Mouse (Mus musculus): Measurements from ENCODE around the gene Atg9b. TPM values are rescaled to one million over a fixed set of nuclear protein-coding genes. Genes with fewer than 3 reads are reported as not detected.
A peak's percentile ranks its signal among the peaks of the same experiment; 100 is the strongest.

Gene Atg9b
- polyA plus RNA-seq, 1 experiment from 2014 or later: 1.2 TPM

DNA sequence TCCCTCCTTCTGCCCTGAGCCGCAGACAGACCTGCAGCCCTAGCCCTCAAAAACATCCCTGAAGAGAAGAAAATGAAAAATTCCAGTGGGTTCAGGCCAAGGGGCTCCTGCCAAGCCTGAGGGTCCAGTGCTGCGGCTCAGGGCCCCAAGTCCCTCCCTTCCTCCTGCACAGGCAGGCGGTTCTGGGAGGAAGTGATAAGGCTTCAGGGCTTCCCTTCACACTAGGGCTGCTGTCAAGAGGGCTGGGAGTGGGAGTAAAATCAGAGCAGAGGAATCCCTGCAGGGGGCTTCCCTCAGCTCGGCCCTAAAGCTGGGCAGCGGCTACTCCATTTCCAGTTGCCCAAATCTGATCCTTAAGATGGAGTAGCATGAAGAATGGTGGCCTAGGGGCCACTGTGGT is 26.4 kb downstream of the Atg9b start:
- no peaks in the 10 kb centered on the region for H3K27me3 ChIP-seq (ENCODE audit: insufficient read depth, poor library complexity, severe bottlenecking)
- peaks cover 8% of the 10 kb centered on the region for H3K36me3 ChIP-seq
- no peaks in the 10 kb centered on the region for H3K9me3 ChIP-seq
- peaks cover 54% of the 10 kb centered on the region for H3K4me1 ChIP-seq
- WGBS: 9% methylated on average over 5 of the region's 5 CpGs
- no peak for DNase-seq (ENCODE audit: low spot score)
- H3K4me3 ChIP-seq: peak overlapping the region; percentile 50
- peak overlapping the region; percentile 81 for H3K27ac ChIP-seq

DNA sequence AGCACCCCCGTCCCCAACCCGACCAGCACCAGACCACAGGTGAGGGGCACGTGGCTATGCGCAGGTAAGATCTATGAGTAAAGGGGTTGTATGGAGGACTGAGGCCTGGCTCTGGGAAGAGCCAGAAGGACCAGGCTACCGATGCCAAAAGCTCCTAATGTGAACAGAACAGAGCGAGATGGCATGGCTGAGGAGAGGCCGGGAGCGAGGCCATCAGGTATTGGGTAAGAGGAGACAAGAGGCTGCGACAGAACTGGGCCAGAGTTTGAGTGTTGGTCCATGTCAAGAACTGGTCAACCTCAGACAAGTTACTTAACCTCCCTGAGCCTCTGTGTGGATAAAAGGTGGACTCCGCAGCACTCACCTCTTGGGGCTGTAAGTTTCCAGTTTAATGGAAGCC is 27.0 kb downstream of the Atg9b start:
- Histone ChIP-seq H3K9me3 (no peaks in the 10 kb centered on the region), H3K27me3 (ENCODE audit: insufficient read depth, poor library complexity, severe bottlenecking) (no peaks in the 10 kb centered on the region), H3K27ac (peak overlapping the region; percentile 81), H3K4me3 (peak overlapping the region; percentile 50), H3K36me3 (peaks cover 6% of the 10 kb centered on the region), H3K4me1 (peaks cover 52% of the 10 kb centered on the region)
- 71% methylated on average over 10 of the region's 10 CpGs for WGBS
- no peak for DNase-seq (ENCODE audit: low spot score)

DNA sequence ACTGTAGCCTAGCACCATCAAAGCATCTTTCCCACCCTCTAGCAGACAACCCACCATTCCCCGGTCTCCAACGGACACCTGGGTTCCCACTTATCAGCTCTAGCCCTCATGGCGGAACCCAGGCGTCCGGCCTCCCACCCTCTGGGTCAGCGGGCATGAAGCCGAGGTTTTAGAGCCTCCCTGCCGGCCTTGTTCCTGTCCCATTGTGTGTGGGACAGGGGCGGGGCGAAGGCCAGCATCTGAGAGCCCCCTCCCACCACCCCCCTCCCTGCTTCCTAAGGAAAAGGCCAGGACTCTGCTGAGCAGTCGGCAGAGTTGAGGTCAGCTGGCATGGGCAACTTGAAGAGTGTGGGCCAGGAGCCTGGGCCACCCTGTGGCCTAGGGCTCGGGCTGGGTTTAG is 27.4 kb downstream of the Atg9b start, which contains the start of gene Nos3:
Gene Nos3 (plus strand): TSS at position 303 of the 400 bp plus-strand sequence.
- Histone ChIP-seq H3K4me1 (peaks cover 49% of the 10 kb centered on the region), H3K4me3 (peak within 1 kb of the TSS; percentile 50), H3K36me3 (peaks cover 3% of the 10 kb centered on the region; the same call in 1 of the 2 replicates), H3K9me3 (no peaks in the 10 kb centered on the region), H3K27me3 (ENCODE audit: insufficient read depth, poor library complexity, severe bottlenecking) (no peaks in the 10 kb centered on the region; the same call in 1 of the 2 replicates), H3K27ac (peak within 1 kb of the TSS; percentile 81)
- 40% methylated on average over 12 of the region's 12 CpGs for WGBS
- no peak for DNase-seq (ENCODE audit: low spot score)

DNA sequence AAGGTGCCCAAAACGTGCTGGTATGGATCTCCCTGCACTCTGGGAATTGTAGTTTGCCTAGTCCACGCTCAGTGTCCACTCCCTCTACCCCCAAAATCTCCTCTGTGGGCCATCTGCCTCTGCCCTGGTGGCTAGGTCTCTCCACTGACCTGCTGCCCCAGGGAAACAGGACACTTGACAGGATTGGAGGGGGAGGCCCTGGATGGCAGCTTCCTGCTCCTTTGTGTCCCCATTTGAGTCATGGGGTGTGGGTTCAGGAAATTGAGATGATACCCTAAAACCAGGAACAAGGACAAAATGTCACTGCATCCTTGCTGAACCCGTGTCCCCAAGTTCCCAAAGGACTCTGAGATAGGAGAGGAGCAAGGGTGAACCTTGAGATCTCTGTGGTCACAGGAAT is 27.9 kb downstream of the Atg9b start:
- WGBS: 59% methylated on average over 3 of the region's 3 CpGs
- Histone ChIP-seq H3K4me3 (no peak overlapping the region), H3K27me3 (ENCODE audit: insufficient read depth, poor library complexity, severe bottlenecking) (no peaks in the 10 kb centered on the region; the same call in 1 of the 2 replicates), H3K9me3 (no peaks in the 10 kb centered on the region), H3K27ac (peak overlapping the region; percentile 81), H3K36me3 (peaks cover 3% of the 10 kb centered on the region; the same call in 1 of the 2 replicates), H3K4me1 (peaks cover 49% of the 10 kb centered on the region)
- DNase-seq (ENCODE audit: low spot score): no peak

DNA sequence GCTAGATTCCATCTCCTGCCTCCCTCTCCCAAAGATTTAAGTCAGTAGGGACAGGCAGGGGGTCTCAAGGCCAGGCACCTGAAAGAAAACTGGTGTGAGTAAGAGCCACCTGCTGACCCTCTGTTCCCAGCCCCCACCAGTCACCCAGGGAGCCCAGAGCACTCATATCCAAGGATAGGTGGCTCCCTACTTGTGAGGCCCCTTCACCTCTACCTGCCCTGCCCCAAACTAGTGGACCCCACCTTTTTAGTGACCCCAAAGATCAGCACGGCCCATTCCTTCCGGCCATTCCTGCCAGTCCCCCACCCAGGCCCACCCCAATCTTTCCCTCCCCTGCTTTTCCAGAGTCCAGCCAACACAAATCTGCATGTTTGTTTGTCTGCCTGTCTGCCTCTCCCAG is 28.5 kb downstream of the Atg9b start:
- no peaks in the 10 kb centered on the region; the same call in 1 of the 2 replicates for H3K27me3 ChIP-seq (ENCODE audit: insufficient read depth, poor library complexity, severe bottlenecking)
- peaks cover 3% of the 10 kb centered on the region; the same call in 1 of the 2 replicates for H3K36me3 ChIP-seq
- H3K4me3 ChIP-seq: no peak overlapping the region
- H3K4me1 ChIP-seq: peaks cover 49% of the 10 kb centered on the region
- no peak for DNase-seq (ENCODE audit: low spot score)
- WGBS: 59% methylated on average over 2 of the region's 2 CpGs
- no peaks in the 10 kb centered on the region for H3K9me3 ChIP-seq
- no peak overlapping the region; the same call in 1 of the 2 replicates for H3K27ac ChIP-seq

DNA sequence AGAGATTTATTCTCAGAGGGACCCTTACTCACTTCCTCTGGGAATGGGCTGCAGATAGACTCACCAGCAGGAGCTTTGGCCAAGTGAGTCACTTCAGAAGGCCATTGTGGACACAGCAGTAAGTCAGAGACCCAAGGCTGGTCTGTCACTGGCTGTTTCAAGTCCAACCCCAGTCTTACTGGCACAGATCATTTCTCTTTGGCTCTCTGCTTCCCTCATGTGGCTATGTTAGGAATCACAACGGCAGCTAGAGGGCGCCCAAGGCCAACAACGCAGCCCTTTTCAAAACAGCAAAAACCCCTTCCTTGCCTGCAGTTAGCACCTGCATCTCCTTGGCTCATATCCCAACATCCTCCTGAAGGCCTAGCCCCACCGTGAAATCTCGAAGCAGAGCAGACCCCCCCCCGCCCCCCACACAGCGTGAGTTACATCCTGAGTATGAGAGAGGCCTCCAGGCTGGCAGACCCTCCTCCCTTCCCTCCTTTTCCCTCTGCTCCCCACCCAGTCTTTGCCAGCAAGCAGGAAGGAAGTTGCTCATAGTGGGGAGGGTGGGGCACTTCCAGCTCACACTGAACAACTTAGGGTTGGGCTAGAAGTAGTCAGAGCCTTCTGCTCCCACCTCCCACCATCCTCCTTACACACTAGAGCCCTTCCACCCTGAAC is 31.0 kb downstream of the Atg9b start:
- Histone ChIP-seq H3K9me3 (no peaks in the 10 kb centered on the region), H3K27me3 (ENCODE audit: insufficient read depth, poor library complexity, severe bottlenecking) (no peaks in the 10 kb centered on the region; the same call in 1 of the 2 replicates), H3K4me3 (no peak overlapping the region), H3K4me1 (peaks cover 29% of the 10 kb centered on the region), H3K36me3 (no peaks in the 10 kb centered on the region), H3K27ac (peak overlapping the region; percentile 59)
- DNase-seq (ENCODE audit: low spot score): peak; percentile 92
- 4% methylated on average over 7 of the region's 7 CpGs for WGBS

DNA sequence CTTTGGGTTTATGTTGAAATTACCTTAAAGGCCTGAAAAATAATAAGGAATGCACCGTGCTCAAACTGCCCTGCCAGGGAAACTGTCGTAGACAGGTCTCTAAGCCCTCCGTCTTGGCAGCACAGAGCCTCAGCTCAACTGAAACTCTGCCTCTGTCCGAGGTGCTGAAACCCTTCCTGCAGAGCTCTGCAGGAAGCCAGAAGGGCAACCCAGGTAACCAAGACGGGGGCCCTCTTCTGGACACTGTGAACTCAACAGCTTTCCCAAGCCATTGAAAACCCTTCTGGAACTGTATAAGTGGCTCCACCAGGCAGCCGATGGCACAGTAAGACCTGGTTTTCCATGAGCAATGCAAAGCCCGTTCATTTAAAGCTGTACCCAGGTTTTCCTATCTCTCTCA is 34.5 kb downstream of the Atg9b start:
- Histone ChIP-seq H3K36me3 (no peaks in the 10 kb centered on the region), H3K4me3 (no peak overlapping the region), H3K9me3 (no peaks in the 10 kb centered on the region), H3K4me1 (peaks cover 32% of the 10 kb centered on the region), H3K27me3 (ENCODE audit: insufficient read depth, poor library complexity, severe bottlenecking) (peaks cover 10% of the 10 kb centered on the region), H3K27ac (no peak overlapping the region)
- 11% methylated on average over 7 of the region's 7 CpGs for WGBS
- peak; percentile 94 for DNase-seq (ENCODE audit: low spot score)

DNA sequence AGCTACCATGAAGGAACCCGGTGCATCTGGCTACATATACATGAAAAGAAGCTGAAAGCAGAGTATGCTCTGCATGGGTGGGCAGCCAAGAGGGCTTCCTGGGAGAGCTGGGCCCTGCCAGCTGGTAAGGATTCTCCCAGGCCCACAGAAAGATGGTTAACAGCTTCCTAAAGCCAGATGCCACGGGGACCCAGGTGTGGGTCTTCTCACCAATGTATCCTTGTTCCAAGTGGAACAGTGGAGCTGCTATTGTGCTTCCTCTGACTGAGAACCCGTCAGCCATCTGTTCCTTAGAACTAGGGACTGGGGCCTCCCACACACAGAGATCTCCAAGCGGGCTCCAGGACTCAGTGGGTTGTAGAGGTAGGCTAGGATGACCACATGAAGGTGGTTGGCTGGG is 35.2 kb downstream of the Atg9b start:
- H3K4me1 ChIP-seq: peaks cover 39% of the 10 kb centered on the region
- H3K27ac ChIP-seq: no peak overlapping the region
- H3K9me3 ChIP-seq: no peaks in the 10 kb centered on the region
- no peak overlapping the region for H3K4me3 ChIP-seq
- H3K27me3 ChIP-seq (ENCODE audit: insufficient read depth, poor library complexity, severe bottlenecking): peaks cover 15% of the 10 kb centered on the region
- WGBS: 53% methylated on average over 4 of the region's 4 CpGs
- no peak for DNase-seq (ENCODE audit: low spot score)
- no peaks in the 10 kb centered on the region for H3K36me3 ChIP-seq

DNA sequence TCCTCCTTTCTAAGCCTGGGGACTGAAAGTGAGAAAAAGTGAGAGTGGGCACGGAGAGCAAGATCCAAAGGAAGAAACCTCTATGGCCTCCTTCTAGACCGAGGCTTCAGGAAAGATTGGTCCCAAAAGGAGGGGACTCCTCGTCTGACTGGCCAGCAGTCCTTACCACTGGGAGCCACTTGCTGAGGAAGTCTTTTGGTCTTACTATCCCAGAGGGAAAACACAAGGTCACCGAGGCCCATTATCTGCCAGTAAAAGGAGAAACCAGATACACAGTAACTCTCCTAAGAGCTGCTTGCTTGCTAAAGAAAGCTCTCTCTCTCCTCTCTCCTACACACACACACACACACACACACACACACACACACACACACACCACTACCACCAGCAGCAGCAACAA is 38.6 kb downstream of the Atg9b start:
- Histone ChIP-seq H3K4me1 (peaks cover 63% of the 10 kb centered on the region), H3K27ac (peak overlapping the region; percentile 99), H3K9me3 (no peaks in the 10 kb centered on the region), H3K4me3 (peak overlapping the region; percentile 88), H3K27me3 (ENCODE audit: insufficient read depth, poor library complexity, severe bottlenecking) (peaks cover 35% of the 10 kb centered on the region), H3K36me3 (no peaks in the 10 kb centered on the region)
- WGBS: 15% methylated on average over 4 of the region's 4 CpGs
- no peak for DNase-seq (ENCODE audit: low spot score)

DNA sequence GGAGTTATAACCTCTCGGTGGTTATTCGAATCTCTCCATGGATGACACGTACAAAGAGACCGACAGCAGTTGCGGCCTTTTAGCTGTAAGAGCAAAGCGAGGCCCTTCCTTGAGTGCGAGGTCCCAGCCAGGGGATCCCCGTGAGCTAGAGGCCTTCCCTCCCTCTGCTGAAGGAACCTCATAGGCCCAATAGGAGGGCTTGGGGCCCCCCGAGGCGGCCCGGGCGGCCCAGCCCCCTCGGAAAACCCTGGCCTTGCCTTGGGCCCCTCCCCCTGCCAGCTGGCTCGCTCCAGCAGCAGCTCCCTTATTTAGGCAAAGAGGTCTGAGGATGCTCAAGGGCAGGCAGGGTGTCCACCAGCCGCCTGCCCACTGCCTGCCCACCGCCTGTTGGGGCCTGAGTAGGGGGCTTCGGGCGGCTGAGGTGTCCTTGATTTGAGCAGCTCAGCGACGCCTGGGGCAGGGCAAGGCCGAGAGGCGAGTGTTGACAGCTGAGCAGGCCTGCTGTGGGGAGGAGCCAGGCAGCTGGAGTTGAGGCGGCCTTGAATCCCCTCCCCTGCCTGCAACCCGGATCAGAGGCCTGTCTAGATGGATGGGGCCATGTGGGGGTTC is 39.6 kb downstream of the Atg9b start:
- no peaks in the 10 kb centered on the region for H3K9me3 ChIP-seq
- H3K4me1 ChIP-seq: peaks cover 73% of the 10 kb centered on the region
- under 1% methylated on average over 24 of the region's 24 CpGs for WGBS
- H3K27ac ChIP-seq: peak overlapping the region; percentile 99
- H3K36me3 ChIP-seq: peaks cover 9% of the 10 kb centered on the region; the same call in 1 of the 2 replicates
- H3K27me3 ChIP-seq (ENCODE audit: insufficient read depth, poor library complexity, severe bottlenecking): peaks cover 35% of the 10 kb centered on the region
- peak overlapping the region; percentile 88 for H3K4me3 ChIP-seq
- DNase-seq (ENCODE audit: low spot score): peak; percentile 98

DNA sequence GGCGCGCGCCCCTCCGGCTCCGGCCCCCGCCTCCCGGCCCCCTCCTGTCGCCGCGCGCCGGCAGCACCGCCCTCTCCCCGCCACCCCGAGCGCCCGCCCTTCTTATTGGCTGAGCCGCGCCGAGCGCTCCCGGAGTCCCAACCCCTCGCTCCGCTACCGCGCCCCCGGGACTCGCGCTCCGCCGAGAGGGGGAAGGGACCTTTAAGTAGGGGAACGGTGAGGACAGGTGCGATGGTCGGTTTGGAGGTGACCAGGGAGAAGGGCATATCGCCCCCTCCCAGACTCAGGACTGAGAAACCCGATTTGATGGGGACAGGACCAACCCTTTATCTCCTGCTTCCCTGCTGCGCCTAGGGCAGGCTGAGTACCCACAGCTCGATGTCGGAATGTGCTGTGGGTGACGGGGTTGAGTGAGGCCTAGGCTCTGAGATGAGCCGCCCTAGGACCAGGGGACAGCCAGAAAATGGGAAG is 40.2 kb downstream of the Atg9b start:
- WGBS: 4% methylated on average over 31 of the region's 41 CpGs
- Histone ChIP-seq H3K4me3 (peak overlapping the region; percentile 88), H3K27ac (peak overlapping the region; percentile 99), H3K9me3 (no peaks in the 10 kb centered on the region), H3K36me3 (peaks cover 13% of the 10 kb centered on the region), H3K27me3 (ENCODE audit: insufficient read depth, poor library complexity, severe bottlenecking) (peaks cover 35% of the 10 kb centered on the region), H3K4me1 (peaks cover 75% of the 10 kb centered on the region)
- peak; percentile 94 for DNase-seq (ENCODE audit: low spot score)

DNA sequence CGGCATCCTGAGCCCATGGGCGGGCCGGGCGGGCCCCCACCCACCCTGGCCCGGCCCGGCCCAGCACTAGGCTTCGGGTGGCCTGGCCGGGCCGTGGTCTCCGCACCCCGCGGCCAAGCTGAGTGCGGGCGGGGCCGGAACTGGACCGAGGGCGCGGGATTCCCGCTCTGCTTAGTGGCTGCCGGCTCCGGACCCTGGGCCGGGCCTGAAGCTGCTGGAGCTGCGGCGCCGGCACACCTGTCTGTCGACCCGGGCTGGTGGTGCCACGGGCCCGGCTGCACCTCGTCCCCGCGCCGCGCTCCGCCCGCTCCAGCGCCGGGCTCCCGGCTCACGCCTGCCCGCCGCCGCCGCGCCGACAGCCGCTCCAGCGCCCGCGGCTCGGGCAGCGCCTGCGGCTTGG is 40.7 kb downstream of the Atg9b start, which contains the start of gene Kcnh2:
Gene Kcnh2 (minus strand): TSS at position 327 of the 400 bp plus-strand sequence.
- H3K27me3 ChIP-seq (ENCODE audit: insufficient read depth, poor library complexity, severe bottlenecking): peaks cover 35% of the 10 kb centered on the region
- H3K4me3 ChIP-seq: peak within 1 kb of the TSS; percentile 88

More for the DNA sequence above, 40.7 kb downstream of the Atg9b start, which contains the start of gene Kcnh2:
- Histone ChIP-seq H3K9me3 (no peaks in the 10 kb centered on the region), H3K27ac (peak within 1 kb of the TSS; percentile 99), H3K4me1 (peaks cover 77% of the 10 kb centered on the region), H3K36me3 (peaks cover 18% of the 10 kb centered on the region)
- WGBS: 1% methylated on average over 52 of the region's 53 CpGs
- DNase-seq (ENCODE audit: low spot score): no peak

Data from heart, embryonic 10.5 days (tissue).